ENCODE assay signal across 13 mouse cellular contexts in the genomic region with DNA sequence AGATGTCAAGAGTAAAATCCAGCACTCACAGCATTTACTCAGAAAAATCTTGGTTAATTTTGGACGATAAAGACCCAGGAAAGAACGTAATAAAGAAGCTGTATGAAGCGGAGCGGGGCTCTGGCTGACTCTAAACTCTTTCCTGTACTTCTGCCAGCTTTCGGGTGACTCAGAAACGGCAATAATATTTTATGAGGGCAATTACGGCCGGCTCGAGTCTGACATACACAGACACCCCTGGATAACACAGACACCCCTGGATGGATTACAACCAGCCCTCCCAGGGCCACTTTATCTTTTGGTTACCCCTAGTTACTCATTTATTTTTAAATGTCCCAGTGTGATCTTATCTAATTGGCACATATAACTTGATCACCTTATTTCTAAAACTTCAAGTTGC.
DNase-seq lines count a peak whose midpoint lies in the region; ATAC-seq and TF ChIP-seq lines count a peak whose summit lies in the region.
"Had no signal": no experiment of that assay in that cellular context is flagged by ENCODE, and none has a peak within 500 bp of the region (broad histone marks: within the 10 kb centered on the region; RNA-seq: fewer than 3 reads in every experiment).

No protein-coding gene starts in this region.

- H3K9ac ChIP-seq in heart, postnatal 0 days (replicated peaks; ENCODE audit: low read depth, low read length) = no peak overlapping the region; the same call in 1 of the 2 replicates
- H3K9ac ChIP-seq in heart, embryonic 12.5 days = no peak overlapping the region
- H3K9ac ChIP-seq in intestine, postnatal 0 days (ENCODE audit: low read depth, low read length) = no peak overlapping the region
- H3K9ac ChIP-seq in midbrain, postnatal 0 days (replicated peaks; ENCODE audit: low read length, poor library complexity, severe bottlenecking) = no peak overlapping the region
- no peak overlapping the region for H3K9ac ChIP-seq in hindbrain, embryonic 13.5 days
- H3K9ac ChIP-seq: kidney, embryonic 15.5 days had no signal

- no peaks in the 10 kb centered on the region for H3K36me3 ChIP-seq in heart, postnatal 0 days (replicated peaks; ENCODE audit: control insufficient read depth, insufficient read depth, low read length)
- no peaks in the 10 kb centered on the region for H3K36me3 ChIP-seq in heart, embryonic 12.5 days
- H3K36me3 ChIP-seq in C2C12 (ENCODE audit: control insufficient read depth, insufficient read depth) = no peaks in the 10 kb centered on the region
- H3K36me3 ChIP-seq in intestine, postnatal 0 days (ENCODE audit: control insufficient read depth, insufficient read depth) = no peaks in the 10 kb centered on the region
- H3K36me3 ChIP-seq in midbrain, postnatal 0 days (ENCODE audit: insufficient read depth, low read length) = no peaks in the 10 kb centered on the region
- H3K36me3 ChIP-seq in hindbrain, embryonic 13.5 days = no peaks in the 10 kb centered on the region
- H3K36me3 ChIP-seq: kidney, embryonic 15.5 days had no signal

- no peak overlapping the region for H3K4me3 ChIP-seq in heart, postnatal 0 days (ENCODE audit: low read depth, low read length)
- H3K4me3 ChIP-seq in heart, embryonic 12.5 days = no peak overlapping the region
- H3K4me3 ChIP-seq in C2C12 (ENCODE audit: insufficient read depth, poor library complexity, severe bottlenecking) = no peak overlapping the region
- H3K4me3 ChIP-seq in intestine, postnatal 0 days (ENCODE audit: low read depth, low read length) = no peak overlapping the region
- no peak overlapping the region for H3K4me3 ChIP-seq in midbrain, postnatal 0 days (ENCODE audit: low read depth, low read length)
- H3K4me3 ChIP-seq in hindbrain, embryonic 13.5 days = no peak overlapping the region
- H3K4me3 ChIP-seq: forebrain, embryonic 10.5 days; kidney, embryonic 15.5 days had no signal

- H3K4me1 ChIP-seq in heart, postnatal 0 days (ENCODE audit: control insufficient read depth, insufficient read depth) = peaks cover 53% of the 10 kb centered on the region
- peaks cover 76% of the 10 kb centered on the region for H3K4me1 ChIP-seq in heart, embryonic 12.5 days (replicated peaks)
- H3K4me1 ChIP-seq in intestine, postnatal 0 days (replicated peaks; ENCODE audit: control insufficient read depth, insufficient read depth, low read length) = peaks cover 29% of the 10 kb centered on the region
- H3K4me1 ChIP-seq in midbrain, postnatal 0 days (ENCODE audit: insufficient read depth, low read length) = no peaks in the 10 kb centered on the region
- H3K4me1 ChIP-seq in hindbrain, embryonic 13.5 days (replicated peaks) = peaks cover 66% of the 10 kb centered on the region

- POLR2A ChIA-PET in Patski (lab: Charles Lee) = interaction anchor here (0.5 kb wide), 1 partner anchor 151 kb away, joined by 4 read pairs; no protein-coding TSS in a partner anchor

- no peaks in the 10 kb centered on the region for H3K79me3 ChIP-seq in C2C12 (ENCODE audit: low read depth)

- H3K27ac ChIP-seq in heart, postnatal 0 days (ENCODE audit: low read depth) = peak overlapping the region; percentile 53
- no peak overlapping the region for H3K27ac ChIP-seq in heart, embryonic 12.5 days (ENCODE audit: poor library complexity, severe bottlenecking)
- peak overlapping the region; percentile 50 for H3K27ac ChIP-seq in intestine, postnatal 0 days (ENCODE audit: low read depth, low read length)
- H3K27ac ChIP-seq in midbrain, postnatal 0 days (ENCODE audit: low read depth, low read length) = no peak overlapping the region
- no peak overlapping the region for H3K27ac ChIP-seq in hindbrain, embryonic 13.5 days
- H3K27ac ChIP-seq: forebrain, embryonic 10.5 days; kidney, embryonic 15.5 days had no signal

- H3ac ChIP-seq in C2C12 (ENCODE audit: control insufficient read depth, insufficient read length, low read depth) = no peak overlapping the region

- no peak for DNase-seq in heart, postnatal 0 days (ENCODE audit: low spot score)
- peak; percentile 77 for DNase-seq in Patski (ENCODE audit: low read depth, low spot score)
- no peak for DNase-seq in midbrain, postnatal 0 days (ENCODE audit: low spot score)
- DNase-seq in right cerebral cortex, postnatal 36 days (ENCODE audit: low spot score in 2 of 2) = no peak
- DNase-seq: gastrocnemius, postnatal 36 days; thymus, postnatal 36 days had no signal

- no peak for ATAC-seq in heart, postnatal 0 days (ENCODE audit: insufficient read depth, low read depth)
- ATAC-seq in heart, embryonic 12.5 days (ENCODE audit: insufficient number of reproducible peaks, low FRiP score) = no peak
- peak; percentile 29 for ATAC-seq in Patski
- ATAC-seq in intestine, postnatal 0 days = peak; percentile 72
- no peak for ATAC-seq in midbrain, postnatal 0 days (ENCODE audit: low FRiP score)
- ATAC-seq in hindbrain, embryonic 13.5 days (ENCODE audit: low FRiP score) = no peak
- ATAC-seq: activated CD4-positive, CD25-positive, alpha-beta regulatory T cell, adult 4 months had no signal

- peaks cover 4% of the 10 kb centered on the region for H3K79me2 ChIP-seq in C2C12 (ENCODE audit: control insufficient read depth, insufficient read depth)

- H3K9me3 ChIP-seq in heart, postnatal 0 days (replicated peaks; ENCODE audit: control insufficient read depth, low read length) = no peaks in the 10 kb centered on the region
- no peaks in the 10 kb centered on the region for H3K9me3 ChIP-seq in heart, embryonic 12.5 days (replicated peaks)
- H3K9me3 ChIP-seq in intestine, postnatal 0 days (ENCODE audit: control insufficient read depth) = no peaks in the 10 kb centered on the region
- H3K9me3 ChIP-seq in midbrain, postnatal 0 days (ENCODE audit: low read length) = no peaks in the 10 kb centered on the region
- no peaks in the 10 kb centered on the region for H3K9me3 ChIP-seq in hindbrain, embryonic 13.5 days
- H3K9me3 ChIP-seq: forebrain, embryonic 10.5 days; kidney, embryonic 15.5 days had no signal

- CTCF ChIA-PET in Patski (lab: Charles Lee) = interaction anchor here (1.0 kb wide), 1 partner anchor 10 kb away, joined by 3 read pairs; no protein-coding TSS in a partner anchor

- WGBS in heart, postnatal 0 days = 49% methylated on average over 9 of the region's 9 CpGs
- WGBS in heart, embryonic 12.5 days = 89% methylated on average over 9 of the region's 9 CpGs
- WGBS in intestine, postnatal 0 days = 12% methylated on average over 9 of the region's 9 CpGs
- WGBS in midbrain, postnatal 0 days = 84% methylated on average over 9 of the region's 9 CpGs
- WGBS in hindbrain, embryonic 13.5 days = 81% methylated on average over 9 of the region's 9 CpGs

- in situ Hi-C loops in Patski (cut with MboI; ENCODE audit: low pct_unique_long_range_greater_than_20kb) = no loop called here

- no peaks in the 10 kb centered on the region for H3K27me3 ChIP-seq in heart, postnatal 0 days (ENCODE audit: control insufficient read depth, insufficient read depth, low read length)
- no peaks in the 10 kb centered on the region for H3K27me3 ChIP-seq in heart, embryonic 12.5 days (replicated peaks)
- no peaks in the 10 kb centered on the region for H3K27me3 ChIP-seq in C2C12 (ENCODE audit: control insufficient read depth, insufficient read depth, insufficient read length)
- H3K27me3 ChIP-seq in Patski = no peaks in the 10 kb centered on the region
- no peaks in the 10 kb centered on the region for H3K27me3 ChIP-seq in intestine, postnatal 0 days (replicated peaks; ENCODE audit: control insufficient read depth, insufficient read depth, low read length)
- no peaks in the 10 kb centered on the region for H3K27me3 ChIP-seq in midbrain, postnatal 0 days (ENCODE audit: insufficient read depth, low read length)
- no peaks in the 10 kb centered on the region for H3K27me3 ChIP-seq in hindbrain, embryonic 13.5 days
- H3K27me3 ChIP-seq: kidney, embryonic 15.5 days had no signal

- no peak for TF ChIP-seq EP300 in heart, postnatal 0 days (IDR thresholded peaks at IDR 0.05; ENCODE audit: low read depth)

- TF ChIP-seq CTCF in heart, postnatal 0 days (IDR thresholded peaks at IDR 0.05; ENCODE audit: low read depth) = no peak
- TF ChIP-seq CTCF in C2C12 (IDR thresholded peaks at IDR 0.05; ENCODE audit: control insufficient read depth, insufficient read depth, insufficient read length) (no peak), Patski (IDR thresholded peaks at IDR 0.05) (no peak)
- TF ChIP-seq CTCF in intestine, postnatal 0 days (IDR thresholded peaks at IDR 0.05; ENCODE audit: low read depth) = no peak
- no peak for TF ChIP-seq CTCF in midbrain, postnatal 0 days (IDR thresholded peaks at IDR 0.05)

- peak overlapping the region; percentile 34; the same call in 1 of the 2 replicates for H3K4me2 ChIP-seq in heart, postnatal 0 days (ENCODE audit: low read depth, low read length)
- H3K4me2 ChIP-seq in heart, embryonic 12.5 days = no peak overlapping the region
- H3K4me2 ChIP-seq in intestine, postnatal 0 days (replicated peaks; ENCODE audit: low read depth) = peak overlapping the region; percentile 18
- no peak overlapping the region for H3K4me2 ChIP-seq in midbrain, postnatal 0 days (ENCODE audit: low read depth, low read length, poor library complexity, severe bottlenecking)
- H3K4me2 ChIP-seq in hindbrain, embryonic 13.5 days = no peak overlapping the region
- H3K4me2 ChIP-seq: kidney, embryonic 15.5 days had no signal

TF ChIP-seq in C2C12, 6 proteins besides CTCF, POLR2A, EP300 and RAD21:
- TF ChIP-seq FOSL1 (IDR thresholded peaks at IDR 0.05; ENCODE audit: insufficient read depth, low read length, poor library complexity, severe bottlenecking) (peak; percentile 63), MYOG (IDR thresholded peaks at IDR 0.05; ENCODE audit: control insufficient read depth, extremely low read depth, insufficient read length) (no peak)
TF ChIP-seq in C2C12: peak in this region for 1.

Comparison
In these comparisons a context has a peak if more than half of its experiments do, and no peak if none do; other contexts are left out.
1. H3K27ac ChIP-seq: peak in heart, postnatal 0 days (single experiment) and intestine, postnatal 0 days (single experiment); none in heart, embryonic 12.5 days (single experiment), midbrain, postnatal 0 days (single experiment) and hindbrain, embryonic 13.5 days (single experiment).
2. H3K4me2 ChIP-seq: peak in heart, postnatal 0 days (single experiment) and intestine, postnatal 0 days (single experiment); none in heart, embryonic 12.5 days (single experiment), midbrain, postnatal 0 days (single experiment) and hindbrain, embryonic 13.5 days (single experiment).
3. ATAC-seq: peak in Patski (single experiment) and intestine, postnatal 0 days (single experiment); none in heart, postnatal 0 days (single experiment), heart, embryonic 12.5 days (single experiment), midbrain, postnatal 0 days (single experiment) and hindbrain, embryonic 13.5 days (single experiment).